Mouse (Mus musculus) spleen, postnatal 10 days (tissue): Measurements from ENCODE around the gene Mthfd1l.

Source experiments
- DNase-seq, 2 experiments: peaks; one replicate each; pipeline ENCODE4 v3.0.0; 2021 to 2022; ENCODE audit warnings: low spot score in 2 of 2

Gene Mthfd1l

DNA sequence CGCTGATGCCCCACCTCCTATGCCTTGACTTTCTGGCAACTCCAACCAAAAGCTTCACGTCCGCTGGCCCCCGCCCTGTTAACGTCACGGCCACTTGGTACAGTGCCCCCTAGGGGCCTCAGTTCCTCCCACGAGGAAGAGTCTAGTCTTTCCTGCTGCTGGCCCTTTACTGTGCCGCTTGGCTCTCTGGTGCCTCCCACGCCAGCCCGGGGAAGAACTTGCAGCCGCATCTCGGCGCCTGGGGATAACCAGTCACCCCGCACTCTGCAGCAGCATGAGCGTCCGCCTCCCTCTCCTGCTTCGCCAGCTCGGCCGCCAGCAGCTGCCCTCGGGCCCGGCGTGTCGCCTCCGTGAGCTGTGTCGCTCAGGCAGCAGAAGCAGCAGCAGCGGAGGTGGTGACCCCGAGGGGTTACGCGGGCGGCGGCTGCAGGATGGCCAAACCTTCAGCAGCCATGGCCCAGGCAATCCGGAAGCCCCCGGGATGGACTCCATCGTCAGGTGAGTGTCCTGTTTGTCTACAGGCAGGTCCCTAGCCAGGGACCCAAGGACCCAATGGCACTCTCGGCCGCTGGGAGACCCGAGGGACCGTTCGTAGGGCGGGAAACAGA is at the start of gene Mthfd1l:
Gene Mthfd1l, plus strand, starts transcription at position 138 of the 608 bp plus-strand sequence.
- peak; percentile 84 to 92 for DNase-seq

DNA sequence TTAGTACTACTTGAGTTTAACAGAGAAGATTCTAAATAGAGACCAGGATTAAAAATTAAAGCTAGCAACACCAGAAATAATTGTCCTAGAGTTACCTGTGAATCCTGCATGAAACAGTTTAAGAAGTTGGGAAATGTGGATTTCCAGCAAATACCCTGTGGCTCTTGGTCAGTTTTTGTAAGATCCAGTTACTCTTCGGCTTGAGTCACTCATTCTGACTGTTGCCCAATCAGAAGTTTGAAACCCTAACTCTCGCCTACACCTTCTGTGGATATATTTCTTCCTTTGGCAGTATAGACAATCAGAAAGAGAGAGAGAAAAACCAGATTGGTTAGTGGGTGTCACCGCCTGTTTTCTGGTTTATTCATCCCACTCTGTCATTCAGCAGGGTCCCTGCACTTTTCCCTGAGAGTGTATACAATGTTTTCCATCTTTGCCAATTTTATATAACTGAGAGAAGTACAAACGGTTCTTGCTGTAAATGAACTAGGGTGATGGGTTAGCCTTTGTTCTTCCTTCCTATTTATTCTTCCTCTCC is 44.8 kb upstream of the Mthfd1l start:
- DNase-seq = no peak

- DNase-seq = no peak
These were observed 41.1 kb upstream of the Mthfd1l start for GRCm38 (mm10) chr10:3931831-3932230.

GRCm38 (mm10) chr10:3933311-3933940 is 39.5 kb upstream of the Mthfd1l start:
- no peak for DNase-seq

DNA sequence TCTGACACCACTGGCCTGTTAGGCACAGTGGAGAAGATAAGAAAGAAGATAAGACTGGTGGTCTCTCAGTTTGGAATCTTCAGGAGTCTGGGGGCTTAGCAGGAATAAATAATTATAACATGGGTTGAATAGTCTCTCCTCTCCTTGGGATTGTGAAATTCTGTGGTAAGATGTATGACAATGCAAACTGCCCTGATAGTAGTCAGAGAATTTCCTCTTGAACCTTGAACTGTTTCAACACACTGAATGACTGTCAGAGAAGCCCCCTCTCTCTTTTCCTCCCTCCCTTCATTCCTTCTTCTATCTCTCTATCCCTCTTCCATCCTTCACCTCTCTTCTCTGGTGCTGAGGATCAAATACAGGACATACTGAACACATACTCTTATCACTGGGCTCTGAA is 36.1 kb upstream of the Mthfd1l start:
- DNase-seq = no peak

DNA sequence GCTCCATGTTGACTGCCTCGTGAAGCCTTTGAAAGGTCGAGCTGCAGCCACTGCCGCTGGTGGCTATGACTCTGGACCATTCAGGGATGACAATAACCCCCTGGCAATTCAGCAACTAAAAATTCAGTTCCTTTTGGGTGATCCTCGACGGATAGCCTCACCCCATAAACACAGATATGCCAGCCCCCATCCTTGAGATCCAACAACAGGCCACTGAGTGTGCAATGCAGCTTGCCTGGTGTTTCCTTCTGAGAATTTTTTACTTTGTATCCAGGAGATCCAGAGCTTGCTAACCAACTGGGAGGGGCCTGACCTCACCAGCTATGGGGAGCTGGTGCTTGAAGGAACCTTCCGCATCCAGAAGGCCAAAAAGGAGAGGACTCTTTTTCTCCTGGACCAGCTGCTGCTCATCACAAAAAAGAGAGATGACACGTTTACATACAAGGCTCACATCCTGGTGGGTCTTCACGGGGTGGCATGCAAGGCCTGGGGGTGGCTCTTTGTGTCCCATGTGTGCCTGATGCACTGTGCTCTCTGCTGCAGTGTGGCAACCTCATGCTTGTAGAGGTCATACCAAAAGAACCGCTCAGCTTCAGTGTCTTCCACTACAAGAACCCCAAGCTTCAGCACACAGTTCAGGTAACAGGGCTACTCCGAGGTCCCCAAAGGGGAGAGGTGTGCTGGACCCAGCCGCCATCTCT is 32.9 kb upstream of the Mthfd1l start:
- no peak for DNase-seq

GRCm38 (mm10) chr10:3940596-3940975 is 32.3 kb upstream of the Mthfd1l start:
- DNase-seq = no peak

- no peak for DNase-seq
These were observed 31.7 kb upstream of the Mthfd1l start for GRCm38 (mm10) chr10:3941054-3941757.

- DNase-seq = no peak
These were observed 30.6 kb upstream of the Mthfd1l start for GRCm38 (mm10) chr10:3942289-3942688.

- peak; percentile 22 to 62 for DNase-seq
These were observed 29.2 kb upstream of the Mthfd1l start for GRCm38 (mm10) chr10:3943492-3944395.

GRCm38 (mm10) chr10:3946871-3947270 is 26.0 kb upstream of the Mthfd1l start:
- no peak for DNase-seq

DNA sequence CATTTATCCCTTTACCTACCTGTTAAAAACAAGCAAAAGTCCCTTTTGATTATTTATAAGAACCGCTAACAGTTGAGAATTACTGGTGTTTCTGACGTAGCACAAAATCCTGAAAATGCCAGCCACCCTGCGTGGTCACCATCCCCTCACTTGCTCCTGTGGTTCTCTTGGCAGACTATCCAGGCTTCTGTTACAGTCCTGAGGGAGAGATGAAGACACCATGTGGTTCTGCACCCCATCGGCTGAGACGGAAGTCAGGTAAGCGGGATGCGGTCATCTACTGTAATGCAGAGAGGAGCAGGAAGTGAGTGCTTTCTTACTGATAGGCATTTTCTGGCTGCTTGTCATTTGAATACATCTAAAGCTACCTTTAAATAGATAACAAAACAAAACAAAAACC is 25.6 kb upstream of the Mthfd1l start:
- no peak for DNase-seq

DNA sequence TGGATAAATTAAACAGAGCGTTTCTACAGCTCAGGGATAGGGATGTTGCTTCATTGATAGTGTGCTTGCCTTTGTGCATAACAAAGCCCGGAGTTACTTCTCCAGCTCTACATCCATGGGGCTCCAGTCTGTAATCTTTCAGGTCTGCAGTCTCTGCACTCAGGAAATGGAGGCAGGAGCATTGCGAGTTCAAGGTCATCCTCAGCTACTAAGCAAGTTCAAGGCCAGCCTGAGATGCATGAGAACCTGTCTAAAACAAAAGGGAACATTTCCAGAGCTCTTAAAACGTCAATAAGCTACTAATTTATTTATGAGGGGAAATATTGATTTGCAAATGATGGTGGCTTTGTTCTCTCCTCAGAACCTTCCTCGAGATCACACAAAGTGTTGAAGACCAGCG is 23.6 kb upstream of the Mthfd1l start:
- DNase-seq = no peak

- DNase-seq = no peak
These were observed 16.4 kb upstream of the Mthfd1l start for GRCm38 (mm10) chr10:3956471-3956870.

- no peak for DNase-seq
These were observed 14.3 kb upstream of the Mthfd1l start for GRCm38 (mm10) chr10:3958591-3958990.

- no peak for DNase-seq
These were observed 3.9 kb upstream of the Mthfd1l start for GRCm38 (mm10) chr10:3969026-3969425.

- DNase-seq = no peak
These were observed 681 bp upstream of the Mthfd1l start for GRCm38 (mm10) chr10:3972237-3972636.

GRCm38 (mm10) chr10:3973589-3974070 is 712 bp downstream of the Mthfd1l start:
- DNase-seq = peak; percentile 79 to 91

DNA sequence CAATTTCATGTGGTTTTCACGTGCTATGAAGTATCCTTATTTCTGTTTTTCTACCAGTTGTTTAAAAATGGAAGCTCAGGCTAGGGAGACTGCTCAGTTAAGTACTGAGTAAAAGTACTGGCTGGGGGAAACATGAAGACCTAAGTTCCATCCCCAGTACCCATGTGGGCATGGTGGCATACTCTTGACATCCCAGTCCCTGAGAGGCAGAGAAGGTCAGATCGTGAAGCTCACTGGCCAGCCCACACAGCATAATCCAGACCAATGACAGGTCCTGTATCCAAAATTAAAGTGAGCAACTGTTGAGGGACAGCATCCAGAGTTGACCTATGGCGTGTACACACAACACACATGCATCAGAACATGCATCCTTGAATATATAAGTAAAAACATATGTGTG is 1.5 kb downstream of the Mthfd1l start:
- DNase-seq = peak in 1 of 2 experiments; percentile 32

DNA sequence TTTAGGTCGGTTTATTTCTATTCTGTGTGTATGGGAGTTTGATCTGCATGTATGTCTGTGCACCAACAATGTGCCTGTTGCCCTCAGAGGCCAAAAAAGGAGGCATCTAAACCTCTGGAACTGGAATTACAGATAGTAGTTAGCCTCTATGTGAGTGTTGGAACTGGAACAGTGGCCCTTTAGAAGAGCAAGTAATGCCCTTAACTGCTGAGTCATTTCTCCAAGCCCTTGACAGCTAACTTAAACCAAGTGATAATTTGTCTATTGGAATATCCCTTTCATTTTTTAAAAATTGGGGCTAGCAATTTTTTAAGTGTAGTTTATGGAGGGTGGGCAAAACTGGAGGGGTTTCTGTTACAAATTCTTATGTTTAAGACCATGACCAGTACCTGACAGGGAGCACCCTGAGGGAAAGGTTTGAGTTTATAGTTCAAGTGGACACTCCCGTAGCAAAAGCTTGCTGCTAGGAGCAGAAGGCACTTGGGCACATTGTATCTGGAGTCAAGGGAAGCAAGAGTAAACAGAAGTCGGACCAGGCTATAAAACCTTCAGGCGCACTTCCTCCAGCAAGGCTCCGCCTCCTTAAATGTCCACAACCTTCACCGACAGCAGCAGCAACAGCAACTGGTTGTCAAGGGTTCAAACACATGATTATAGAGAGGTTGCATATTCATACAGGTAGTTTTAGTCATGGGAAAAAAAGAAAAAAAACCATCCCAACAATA is 3.1 kb downstream of the Mthfd1l start:
- DNase-seq = no peak
